8 mouse cellular contexts compared by ENCODE assay signal in the genomic region with DNA sequence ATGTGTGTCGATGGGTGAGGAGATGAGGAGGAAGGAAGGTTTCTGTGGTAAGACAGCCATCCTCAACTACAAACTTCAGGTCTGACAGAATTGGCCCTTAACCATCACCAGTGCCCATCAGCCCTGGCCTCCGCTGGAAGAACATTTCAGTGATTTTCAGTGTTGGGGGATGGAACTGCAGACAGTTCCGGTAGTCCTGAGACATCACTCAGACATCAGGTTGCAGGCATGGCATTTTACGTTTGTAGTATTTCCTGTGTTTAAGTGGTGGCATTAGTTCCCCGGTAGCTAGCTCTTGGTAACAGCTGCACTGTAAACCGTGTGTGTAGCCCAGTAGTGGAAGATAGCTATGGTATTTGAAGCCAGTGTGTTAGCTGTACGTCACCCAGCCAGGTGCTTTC. TPM values are rescaled to one million over a fixed set of nuclear protein-coding genes. Genes with fewer than 3 reads are reported as not detected.
A peak's percentile ranks its signal among the peaks of the same experiment; 100 is the strongest.
DNase-seq lines count a peak whose midpoint lies in the region; ATAC-seq and TF ChIP-seq lines count a peak whose summit lies in the region.

No protein-coding gene starts in this region.

- H3K4me2 ChIP-seq in heart, postnatal 0 days (ENCODE audit: low read depth, low read length) = peak overlapping the region; percentile 91

- H3K9me3 ChIP-seq in heart, postnatal 0 days (replicated peaks; ENCODE audit: control insufficient read depth, low read length) = no peaks in the 10 kb centered on the region
- no peaks in the 10 kb centered on the region for H3K9me3 ChIP-seq in midbrain, embryonic 10.5 days (replicated peaks)

- H3K4me1 ChIP-seq in heart, postnatal 0 days (ENCODE audit: control insufficient read depth, insufficient read depth) = peaks cover 56% of the 10 kb centered on the region
- H3K4me1 ChIP-seq in midbrain, embryonic 10.5 days = peaks cover 58% of the 10 kb centered on the region

- DNase-seq in cerebellum, adult 11-12 months = peak; percentile 20
- DNase-seq in cerebellum, adult 11 months = no peak
- peak; percentile 41 to 61 for DNase-seq in B cell, adult 2 months
- no peak for DNase-seq in heart, postnatal 0 days (ENCODE audit: low spot score)
- DNase-seq in midbrain, embryonic 10.5 days (ENCODE audit: low spot score) = no peak
- DNase-seq in urinary bladder, postnatal 4 days (ENCODE audit: low spot score in 2 of 2) = no peak
- no peak for DNase-seq in layer of hippocampus, postnatal 36 days
- no peak for DNase-seq in kidney, postnatal 14 days

- 23% methylated on average over 7 of the region's 7 CpGs for WGBS in heart, postnatal 0 days
- 88% methylated on average over 7 of the region's 7 CpGs for WGBS in midbrain, embryonic 10.5 days

- peak overlapping the region; percentile 88; the same call in 1 of the 2 replicates for H3K9ac ChIP-seq in heart, postnatal 0 days (replicated peaks; ENCODE audit: low read depth, low read length)

- peak overlapping the region; percentile 81 for H3K4me3 ChIP-seq in heart, postnatal 0 days (ENCODE audit: low read depth, low read length)
- H3K4me3 ChIP-seq in midbrain, embryonic 10.5 days = peak overlapping the region; percentile 94

- H3K36me3 ChIP-seq in heart, postnatal 0 days (replicated peaks; ENCODE audit: control insufficient read depth, insufficient read depth, low read length) = peaks cover 9% of the 10 kb centered on the region; the same call in 1 of the 2 replicates
- H3K36me3 ChIP-seq in midbrain, embryonic 10.5 days = peaks cover 46% of the 10 kb centered on the region

- no peak for ATAC-seq in heart, postnatal 0 days (ENCODE audit: insufficient read depth, low read depth)

- no peaks in the 10 kb centered on the region for H3K27me3 ChIP-seq in heart, postnatal 0 days (ENCODE audit: control insufficient read depth, insufficient read depth, low read length)
- H3K27me3 ChIP-seq in midbrain, embryonic 10.5 days (ENCODE audit: low read depth, poor library complexity, severe bottlenecking) = peaks cover 6% of the 10 kb centered on the region; the same call in 1 of the 2 replicates

- no peak for TF ChIP-seq CTCF in heart, postnatal 0 days (IDR thresholded peaks at IDR 0.05; ENCODE audit: low read depth)

- no peak for TF ChIP-seq EP300 in heart, postnatal 0 days (IDR thresholded peaks at IDR 0.05; ENCODE audit: low read depth)

- peak overlapping the region; percentile 91; the same call in 1 of the 2 replicates for H3K27ac ChIP-seq in heart, postnatal 0 days (ENCODE audit: low read depth)
- no peak overlapping the region for H3K27ac ChIP-seq in midbrain, embryonic 10.5 days (replicated peaks)

RNA-seq across cellular contexts. Expression of gene Plcg1, which starts 2.0 kb away (rescaled TPM):
- total RNA-seq in heart, postnatal 0 days (2014; rRNA removed; ENCODE audit: low replicate concordance) = 43.9 and 53.4 TPM in 2 replicates
- 18.3 and 21.6 TPM in 2 replicates for polyA plus RNA-seq in heart, postnatal 0 days (2015; fragmentation: Nextera tagmentation; extraction: Ambion mirVana)
- polyA plus RNA-seq in midbrain, embryonic 10.5 days (2016; fragmentation: Nextera tagmentation; extraction: Ambion mirVana) = 57.4 and 68.9 TPM in 2 replicates
- total RNA-seq in layer of hippocampus, postnatal 36 days (2021) = 100 to 1,000 TPM in 1 of 2 experiments, 10 to 100 TPM in 1; 95.8 to 112 TPM

Comparison
In these comparisons a context has a peak if more than half of its experiments do, and no peak if none do; other contexts are left out.
1. DNase-seq: peak in cerebellum, adult 11-12 months (single experiment) and B cell, adult 2 months (2 of 2); none in cerebellum, adult 11 months (single experiment), heart, postnatal 0 days (single experiment), midbrain, embryonic 10.5 days (single experiment), urinary bladder, postnatal 4 days (0 of 2), layer of hippocampus, postnatal 36 days (0 of 2) and kidney, postnatal 14 days (single experiment).